8 mouse cellular contexts compared by ENCODE assay signal in genomic region chr5:65326212-65326611, GRCm38 (mm10). TPM values are rescaled to one million over a fixed set of nuclear protein-coding genes. Genes with fewer than 3 reads are reported as not detected.
DNase-seq lines count a peak whose midpoint lies in the region; ATAC-seq and TF ChIP-seq lines count a peak whose summit lies in the region.

No protein-coding gene starts in this region.

- 2% methylated on average over 5 of the region's 5 CpGs for WGBS in bone marrow, adult 2 months
- WGBS in intestine, embryonic 16.5 days, result 54% methylated on average over 5 of the region's 5 CpGs

- H3K4me1 ChIP-seq in bone marrow, adult 2 months (ENCODE audit: control insufficient read depth, insufficient read depth, low read length), result peaks cover 10% of the 10 kb centered on the region
- H3K4me1 ChIP-seq in intestine, embryonic 16.5 days (ENCODE audit: control insufficient read depth, insufficient read depth, low read length), result 0 out of 2 replicates have a peak, but pooled peaks cover 3% of the 10 kb centered on the region

- DNase-seq in layer of hippocampus, adult 2 months (ENCODE audit: low spot score in 2 of 2), result no peak
- DNase-seq in layer of hippocampus, adult 9-11 months, result no peak
- peak; percentile 69 for DNase-seq in naive thymus-derived CD4-positive, alpha-beta T cell, adult 2 months (ENCODE audit: low read depth)
- DNase-seq in layer of hippocampus, postnatal 10 days (ENCODE audit: low spot score in 2 of 2), result no peak
- DNase-seq in right cerebral cortex, adult 18-20 months, result no peak
- DNase-seq in urinary bladder, postnatal 36 days (ENCODE audit: low spot score in 2 of 2), result no peak

- no peak for TF ChIP-seq POLR2A in bone marrow, adult 2 months (IDR thresholded peaks at IDR 0.05; ENCODE audit: borderline replicate concordance, control insufficient read depth, low read depth, low read length)

- no peak overlapping the region for H3K4me2 ChIP-seq in intestine, embryonic 16.5 days (ENCODE audit: low read depth, low read length)

- ATAC-seq in intestine, embryonic 16.5 days, result no peak

- no peak overlapping the region for H3K9ac ChIP-seq in intestine, embryonic 16.5 days (ENCODE audit: low read depth, low read length)

- peak overlapping the region; percentile 5; the same call in 1 of the 2 replicates for H3K4me3 ChIP-seq in layer of hippocampus, adult 2 months
- peak overlapping the region; percentile 64 for H3K4me3 ChIP-seq in bone marrow, adult 2 months (replicated peaks; ENCODE audit: control insufficient read depth, low read depth, low read length)
- H3K4me3 ChIP-seq in intestine, embryonic 16.5 days (ENCODE audit: low read length), result no peak overlapping the region

- H3K9me3 ChIP-seq in intestine, embryonic 16.5 days (ENCODE audit: control insufficient read depth, low read length), result no peaks in the 10 kb centered on the region

- peak overlapping the region; percentile 21; the same call in 1 of the 2 replicates for H3K27ac ChIP-seq in layer of hippocampus, adult 2 months
- peak overlapping the region; percentile 94 for H3K27ac ChIP-seq in bone marrow, adult 2 months (ENCODE audit: control insufficient read depth, insufficient read depth, low read depth, low read length, poor library complexity)
- H3K27ac ChIP-seq in intestine, embryonic 16.5 days (ENCODE audit: low read length), result peak overlapping the region; percentile 65; the same call in 1 of the 2 replicates

- no peaks in the 10 kb centered on the region for H3K36me3 ChIP-seq in intestine, embryonic 16.5 days (ENCODE audit: control insufficient read depth, insufficient read depth, low read length)

- H3K27me3 ChIP-seq in intestine, embryonic 16.5 days (replicated peaks; ENCODE audit: control insufficient read depth, insufficient read depth, low read length), result no peaks in the 10 kb centered on the region

- TF ChIP-seq CTCF in layer of hippocampus, adult 2 months (conservative IDR thresholded peaks at IDR 0.05), result no peak
- TF ChIP-seq CTCF in bone marrow, adult 2 months (IDR thresholded peaks at IDR 0.05; ENCODE audit: control insufficient read depth, insufficient read depth, low read length), result no peak

RNA-seq across cellular contexts. Expression of gene Rfc1, which starts 9.3 kb away (rescaled TPM):
- 10 to 100 TPM; 33.2 to 38.2 TPM for total RNA-seq in layer of hippocampus, adult 2 months (2021)
- polyA plus RNA-seq in bone marrow, adult 2 months (2011; ENCODE audit: insufficient read depth, insufficient read length, low replicate concordance, missing spikeins), result 31.8 and 42.8 TPM in 2 replicates
- polyA plus RNA-seq in intestine, embryonic 16.5 days (2015; fragmentation: Nextera tagmentation; extraction: Ambion mirVana), result 50.7 and 63.4 TPM in 2 replicates
- 10 to 100 TPM; 26.6 to 29.5 TPM for total RNA-seq in layer of hippocampus, postnatal 10 days (2021)

RNA-seq across cellular contexts. Expression of gene Klb, which starts 21.9 kb away (rescaled TPM):
- total RNA-seq in layer of hippocampus, adult 2 months (2021), result under 1 TPM; 0.46 to 0.66 TPM
- not detected in 2 replicates for polyA plus RNA-seq in bone marrow, adult 2 months (2011; ENCODE audit: insufficient read depth, insufficient read length, low replicate concordance, missing spikeins)
- polyA plus RNA-seq in intestine, embryonic 16.5 days (2015; fragmentation: Nextera tagmentation; extraction: Ambion mirVana), result 2.9 and 4.0 TPM in 2 replicates
- total RNA-seq in layer of hippocampus, postnatal 10 days (2021), result under 1 TPM; 0.66 to 0.74 TPM

Comparison
In these comparisons a context has a peak if more than half of its experiments do, and no peak if none do; other contexts are left out.
1. H3K27ac ChIP-seq: peak in every context shown above with its lines; median percentile 94 in bone marrow, adult 2 months; 65 in intestine, embryonic 16.5 days; 21 in layer of hippocampus, adult 2 months.